Mouse (Mus musculus): ENCODE data around the gene Col3a1. TPM values are rescaled to one million over a fixed set of nuclear protein-coding genes. Genes with fewer than 3 reads are reported as not detected.
A peak's percentile ranks its signal among the peaks of the same experiment; 100 is the strongest.

Gene Col3a1
- polyA plus RNA-seq, 1 experiment from 2014 or later = 470 TPM

DNA sequence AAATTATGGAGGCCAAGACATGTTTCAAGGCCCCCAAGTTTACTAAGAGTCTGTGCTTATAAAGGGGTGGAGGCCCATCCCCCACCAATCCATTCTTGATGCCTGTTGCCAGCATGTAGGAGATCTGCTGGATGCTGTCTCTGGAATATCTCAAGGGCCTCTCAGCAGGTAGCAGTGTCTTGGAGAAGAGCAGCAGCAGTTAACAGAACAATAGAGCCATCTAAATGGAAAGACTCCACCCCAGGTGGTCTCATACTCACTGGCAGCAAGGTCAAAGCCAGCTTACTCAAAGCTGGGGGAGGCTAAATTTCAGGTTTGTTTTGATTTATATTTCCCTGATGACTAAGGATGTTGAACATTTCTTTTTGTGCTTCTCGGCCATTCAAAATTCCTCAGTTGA lies 46.7 kb downstream of the Col3a1 start:
- no peaks in the 10 kb centered on the region for H3K9me3 ChIP-seq (replicated peaks; ENCODE audit: control insufficient read depth, low read length)
- ATAC-seq (replicated peaks; ENCODE audit: insufficient number of reproducible peaks, low FRiP score, low TSS enrichment, low read depth) = no peak
- WGBS = 79% methylated on average over 1 of the region's 1 CpGs

GRCm38 (mm10) chr1:45359147-45359546 lies 47.8 kb downstream of the Col3a1 start:
- H3K36me3 ChIP-seq (replicated peaks; ENCODE audit: control insufficient read depth, insufficient read depth, low read depth, low read length) = no peaks in the 10 kb centered on the region
- no peak overlapping the region for H3K4me2 ChIP-seq (ENCODE audit: low read depth, low read length)
- 66% methylated on average over 2 of the region's 2 CpGs for WGBS

More for the DNA sequence above, 46.7 kb downstream of the Col3a1 start:
- no peaks in the 10 kb centered on the region for H3K27me3 ChIP-seq (ENCODE audit: control insufficient read depth, insufficient read depth, low read length)
- H3K36me3 ChIP-seq (replicated peaks; ENCODE audit: control insufficient read depth, insufficient read depth, low read depth, low read length) = no peaks in the 10 kb centered on the region
- no peak overlapping the region for H3K4me3 ChIP-seq (ENCODE audit: low read depth, low read length)
- H3K9ac ChIP-seq (replicated peaks; ENCODE audit: low read length) = no peak overlapping the region
- no peak overlapping the region for H3K27ac ChIP-seq (replicated peaks; ENCODE audit: low read depth, low read length)
- no peak overlapping the region for H3K4me2 ChIP-seq (ENCODE audit: low read depth, low read length)
- no peak for DNase-seq (ENCODE audit: low spot score)
- H3K4me1 ChIP-seq (ENCODE audit: control insufficient read depth, insufficient read depth, low read length) = no peaks in the 10 kb centered on the region

GRCm38 (mm10) chr1:45359673-45360072 lies 48.3 kb downstream of the Col3a1 start:
- 82% methylated on average over 2 of the region's 2 CpGs for WGBS
- H3K27me3 ChIP-seq (ENCODE audit: control insufficient read depth, insufficient read depth, low read length) = no peaks in the 10 kb centered on the region
- H3K4me1 ChIP-seq (ENCODE audit: control insufficient read depth, insufficient read depth, low read length) = no peaks in the 10 kb centered on the region
- no peak overlapping the region for H3K9ac ChIP-seq (replicated peaks; ENCODE audit: low read length)
- ATAC-seq (replicated peaks; ENCODE audit: insufficient number of reproducible peaks, low FRiP score, low TSS enrichment, low read depth) (no peak), DNase-seq (ENCODE audit: low spot score) (no peak)
- no peak overlapping the region for H3K27ac ChIP-seq (replicated peaks; ENCODE audit: low read depth, low read length)
- H3K36me3 ChIP-seq (replicated peaks; ENCODE audit: control insufficient read depth, insufficient read depth, low read depth, low read length) = no peaks in the 10 kb centered on the region
- H3K9me3 ChIP-seq (replicated peaks; ENCODE audit: control insufficient read depth, low read length) = no peaks in the 10 kb centered on the region
- no peak overlapping the region for H3K4me3 ChIP-seq (ENCODE audit: low read depth, low read length)
- H3K4me2 ChIP-seq (ENCODE audit: low read depth, low read length) = no peak overlapping the region

More at GRCm38 (mm10) chr1:45359147-45359546, 47.8 kb downstream of the Col3a1 start:
- no peak overlapping the region for H3K4me3 ChIP-seq (ENCODE audit: low read depth, low read length)
- DNase-seq (ENCODE audit: low spot score) (no peak), ATAC-seq (replicated peaks; ENCODE audit: insufficient number of reproducible peaks, low FRiP score, low TSS enrichment, low read depth) (no peak)
- no peaks in the 10 kb centered on the region for H3K4me1 ChIP-seq (ENCODE audit: control insufficient read depth, insufficient read depth, low read length)
- no peak overlapping the region for H3K27ac ChIP-seq (replicated peaks; ENCODE audit: low read depth, low read length)
- H3K9ac ChIP-seq (replicated peaks; ENCODE audit: low read length) = no peak overlapping the region
- H3K9me3 ChIP-seq (replicated peaks; ENCODE audit: control insufficient read depth, low read length) = no peaks in the 10 kb centered on the region
- no peaks in the 10 kb centered on the region for H3K27me3 ChIP-seq (ENCODE audit: control insufficient read depth, insufficient read depth, low read length)

DNA sequence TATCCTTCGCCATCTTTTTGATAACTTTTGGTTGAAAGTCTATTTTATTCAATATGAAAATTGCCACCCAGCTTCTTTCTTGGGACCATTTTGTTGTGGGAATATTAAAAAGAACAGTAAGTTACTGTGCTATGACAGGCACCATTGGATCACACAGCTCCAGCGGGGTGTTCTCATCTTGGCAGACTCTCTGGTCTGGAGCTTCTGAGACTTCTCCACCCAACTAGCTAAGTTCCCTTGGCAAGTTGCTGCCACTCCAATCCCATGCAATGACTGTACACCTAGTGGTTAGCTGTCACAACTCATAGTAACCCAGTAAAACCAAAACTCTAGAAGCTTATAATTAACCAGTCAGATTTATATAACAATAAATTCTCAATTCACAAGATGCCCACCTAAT lies 51.9 kb downstream of the Col3a1 start:
- ATAC-seq (replicated peaks; ENCODE audit: insufficient number of reproducible peaks, low FRiP score, low TSS enrichment, low read depth) = no peak
- Histone ChIP-seq H3K4me3 (ENCODE audit: low read depth, low read length) (no peak overlapping the region), H3K9me3 (replicated peaks; ENCODE audit: control insufficient read depth, low read length) (no peaks in the 10 kb centered on the region), H3K4me1 (ENCODE audit: control insufficient read depth, insufficient read depth, low read length) (no peaks in the 10 kb centered on the region), H3K36me3 (replicated peaks; ENCODE audit: control insufficient read depth, insufficient read depth, low read depth, low read length) (no peaks in the 10 kb centered on the region), H3K27me3 (ENCODE audit: control insufficient read depth, insufficient read depth, low read length) (no peaks in the 10 kb centered on the region), H3K4me2 (ENCODE audit: low read depth, low read length) (no peak overlapping the region), H3K9ac (replicated peaks; ENCODE audit: low read length) (no peak overlapping the region), H3K27ac (replicated peaks; ENCODE audit: low read depth, low read length) (no peak overlapping the region)
- DNase-seq (ENCODE audit: low spot score) = no peak
- 96% methylated on average over 2 of the region's 2 CpGs for WGBS

DNA sequence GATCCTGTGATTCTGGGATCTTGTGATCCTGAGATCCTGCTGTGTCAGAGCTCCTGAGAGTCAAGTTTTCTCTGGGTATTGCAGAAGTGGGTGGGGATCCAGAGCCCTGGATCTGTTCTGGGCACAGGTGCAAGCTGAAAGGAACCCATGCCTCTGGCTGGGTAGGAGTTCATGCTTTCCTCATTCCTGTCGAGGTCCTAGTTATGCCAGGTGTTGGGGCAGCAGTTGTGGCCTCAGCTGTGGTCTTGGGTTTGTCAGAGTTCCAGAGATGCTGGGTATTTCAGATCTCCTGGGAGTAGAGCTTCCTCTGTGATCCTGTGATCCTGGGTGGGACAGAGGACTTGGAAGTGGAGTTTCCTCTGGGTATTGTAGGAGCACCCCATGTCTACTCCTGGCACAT lies 54.1 kb downstream of the Col3a1 start:
- Histone ChIP-seq H3K27me3 (ENCODE audit: control insufficient read depth, insufficient read depth, low read length) (no peaks in the 10 kb centered on the region), H3K9ac (replicated peaks; ENCODE audit: low read length) (no peak overlapping the region), H3K4me3 (ENCODE audit: low read depth, low read length) (no peak overlapping the region), H3K36me3 (replicated peaks; ENCODE audit: control insufficient read depth, insufficient read depth, low read depth, low read length) (no peaks in the 10 kb centered on the region), H3K4me2 (ENCODE audit: low read depth, low read length) (no peak overlapping the region), H3K4me1 (ENCODE audit: control insufficient read depth, insufficient read depth, low read length) (no peaks in the 10 kb centered on the region), H3K27ac (replicated peaks; ENCODE audit: low read depth, low read length) (no peak overlapping the region), H3K9me3 (replicated peaks; ENCODE audit: control insufficient read depth, low read length) (no peaks in the 10 kb centered on the region)
- ATAC-seq (replicated peaks; ENCODE audit: insufficient number of reproducible peaks, low FRiP score, low TSS enrichment, low read depth) = no peak
- WGBS = 75% methylated on average over 1 of the region's 1 CpGs
- DNase-seq (ENCODE audit: low spot score) = no peak

DNA sequence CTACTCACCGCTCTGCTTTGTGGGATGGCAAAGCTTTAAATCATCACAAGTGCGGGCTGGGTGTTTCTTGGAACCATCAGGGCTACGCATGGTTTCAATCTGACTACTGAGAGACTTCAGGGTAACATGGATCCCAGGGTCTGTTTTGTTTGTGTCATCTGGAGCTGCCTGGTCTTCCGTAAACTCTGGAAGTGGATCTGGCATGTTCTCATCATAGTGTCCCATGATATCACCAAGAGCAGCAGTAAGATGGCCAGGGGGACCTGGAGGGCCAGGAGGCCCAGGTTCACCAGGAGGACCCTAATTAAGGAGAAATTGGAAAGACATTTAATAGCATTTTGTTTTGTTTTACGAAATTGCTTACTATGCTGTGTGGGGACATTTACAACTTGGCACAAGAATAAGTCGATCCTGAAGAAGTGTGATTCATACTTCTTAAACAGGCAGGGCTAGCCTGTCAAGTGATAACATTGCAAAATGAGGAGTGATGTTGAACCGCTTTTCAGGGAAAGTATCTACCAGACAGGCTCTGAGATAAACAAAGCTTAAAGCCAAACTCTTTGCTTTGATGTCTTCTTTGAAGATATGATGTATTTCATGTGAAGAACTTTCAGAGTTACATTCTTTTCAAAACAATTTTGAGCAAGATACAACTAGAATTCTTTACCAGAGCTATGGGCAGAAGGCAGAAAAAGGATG lies 68.8 kb downstream of the Col3a1 start:
- Histone ChIP-seq H3K4me1 (ENCODE audit: control insufficient read depth, insufficient read depth, low read length) (no peaks in the 10 kb centered on the region), H3K9me3 (replicated peaks; ENCODE audit: control insufficient read depth, low read length) (no peaks in the 10 kb centered on the region), H3K9ac (replicated peaks; ENCODE audit: low read length) (no peak overlapping the region), H3K27ac (replicated peaks; ENCODE audit: low read depth, low read length) (no peak overlapping the region), H3K27me3 (ENCODE audit: control insufficient read depth, insufficient read depth, low read length) (no peaks in the 10 kb centered on the region), H3K36me3 (replicated peaks; ENCODE audit: control insufficient read depth, insufficient read depth, low read depth, low read length) (no peaks in the 10 kb centered on the region), H3K4me3 (ENCODE audit: low read depth, low read length) (no peak overlapping the region), H3K4me2 (ENCODE audit: low read depth, low read length) (no peak overlapping the region)
- DNase-seq (ENCODE audit: low spot score) (peak; percentile 6), ATAC-seq (replicated peaks; ENCODE audit: insufficient number of reproducible peaks, low FRiP score, low TSS enrichment, low read depth) (no peak)
- 72% methylated on average over 7 of the region's 7 CpGs for WGBS

- no peaks in the 10 kb centered on the region for H3K27me3 ChIP-seq (ENCODE audit: control insufficient read depth, insufficient read depth, low read length)
- no peak overlapping the region for H3K4me3 ChIP-seq (ENCODE audit: low read depth, low read length)
- H3K9me3 ChIP-seq (replicated peaks; ENCODE audit: control insufficient read depth, low read length) = no peaks in the 10 kb centered on the region
- ATAC-seq (replicated peaks; ENCODE audit: insufficient number of reproducible peaks, low FRiP score, low TSS enrichment, low read depth) (no peak), DNase-seq (ENCODE audit: low spot score) (no peak)
- no peak overlapping the region for H3K27ac ChIP-seq (replicated peaks; ENCODE audit: low read depth, low read length)
- 88% methylated on average over 2 of the region's 2 CpGs for WGBS
- H3K4me2 ChIP-seq (ENCODE audit: low read depth, low read length) = no peak overlapping the region
- H3K9ac ChIP-seq (replicated peaks; ENCODE audit: low read length) = no peak overlapping the region
- H3K36me3 ChIP-seq (replicated peaks; ENCODE audit: control insufficient read depth, insufficient read depth, low read depth, low read length) = no peaks in the 10 kb centered on the region
- no peaks in the 10 kb centered on the region for H3K4me1 ChIP-seq (ENCODE audit: control insufficient read depth, insufficient read depth, low read length)
These were observed 70.5 kb downstream of the Col3a1 start for GRCm38 (mm10) chr1:45381866-45382265.

All from embryonic facial prominence, embryonic 11.5 days (tissue).